Mouse (Mus musculus): ENCODE measurements around the gene Slc7a11. TPM values are rescaled to one million over a fixed set of nuclear protein-coding genes. Genes with fewer than 3 reads are reported as not detected.

Slc7a11 gene
- polyA plus RNA-seq, 1 experiment from 2014 or later, result 1.5 TPM

DNA sequence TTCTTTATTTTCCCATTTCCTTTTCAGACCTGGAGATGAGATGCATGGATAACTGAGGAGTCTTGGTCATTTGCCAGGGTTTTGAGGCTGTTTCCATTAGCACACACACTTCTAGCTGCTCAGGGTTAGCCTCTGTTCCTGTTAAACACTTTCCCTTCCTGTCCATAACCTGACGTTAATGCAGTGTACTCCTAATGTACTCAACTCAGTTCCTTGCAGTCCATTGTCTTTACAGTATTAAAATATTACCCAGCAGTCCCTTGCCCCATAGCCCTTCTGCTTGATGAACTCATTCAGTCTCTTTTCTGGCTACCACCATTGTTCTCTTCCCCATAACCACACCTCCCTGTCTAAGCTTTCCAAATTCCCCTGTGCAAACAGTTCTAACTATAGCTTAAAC is 96.3 kb downstream of the Slc7a11 start:
- Histone ChIP-seq H3K4me1 (no peaks in the 10 kb centered on the region), H3K4me2 (replicated peaks) (no peak overlapping the region), H3K36me3 (no peaks in the 10 kb centered on the region), H3K4me3 (no peak overlapping the region), H3K27ac (replicated peaks) (no peak overlapping the region), H3K9ac (replicated peaks) (no peak overlapping the region), H3K9me3 (no peaks in the 10 kb centered on the region), H3K27me3 (0 out of 2 replicates have a peak, but pooled peaks cover 3% of the 10 kb centered on the region)
- no peak for ATAC-seq (ENCODE audit: low FRiP score, low read depth)
- WGBS, result 83% methylated on average over 1 of the region's 1 CpGs

DNA sequence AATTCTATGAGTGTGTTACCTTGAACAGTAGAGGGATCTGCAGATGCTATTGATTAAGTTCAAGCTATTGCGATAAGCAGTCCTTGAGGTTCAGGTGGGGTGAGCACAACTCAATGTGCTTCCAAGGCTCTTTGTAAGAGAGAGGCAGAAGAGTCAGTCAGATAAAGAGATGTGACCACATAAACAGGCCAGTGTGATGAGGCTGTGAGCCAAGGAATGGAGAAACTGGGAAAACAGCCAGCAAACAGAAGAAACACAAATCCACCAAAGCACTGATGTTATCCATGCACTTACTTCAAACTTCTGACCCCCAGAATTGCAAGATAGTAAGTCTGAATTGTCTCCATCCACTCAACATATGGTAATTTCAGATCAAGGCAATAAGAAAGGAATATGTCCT is 99.0 kb downstream of the Slc7a11 start:
- Histone ChIP-seq H3K36me3 (no peaks in the 10 kb centered on the region), H3K4me3 (no peak overlapping the region), H3K27me3 (0 out of 2 replicates have a peak, but pooled peaks cover 3% of the 10 kb centered on the region), H3K27ac (replicated peaks) (no peak overlapping the region), H3K4me1 (no peaks in the 10 kb centered on the region), H3K9me3 (no peaks in the 10 kb centered on the region), H3K9ac (replicated peaks) (no peak overlapping the region), H3K4me2 (replicated peaks) (no peak overlapping the region)
- ATAC-seq (ENCODE audit: low FRiP score, low read depth), result no peak
- WGBS, result 94% methylated on average over 1 of the region's 1 CpGs

DNA sequence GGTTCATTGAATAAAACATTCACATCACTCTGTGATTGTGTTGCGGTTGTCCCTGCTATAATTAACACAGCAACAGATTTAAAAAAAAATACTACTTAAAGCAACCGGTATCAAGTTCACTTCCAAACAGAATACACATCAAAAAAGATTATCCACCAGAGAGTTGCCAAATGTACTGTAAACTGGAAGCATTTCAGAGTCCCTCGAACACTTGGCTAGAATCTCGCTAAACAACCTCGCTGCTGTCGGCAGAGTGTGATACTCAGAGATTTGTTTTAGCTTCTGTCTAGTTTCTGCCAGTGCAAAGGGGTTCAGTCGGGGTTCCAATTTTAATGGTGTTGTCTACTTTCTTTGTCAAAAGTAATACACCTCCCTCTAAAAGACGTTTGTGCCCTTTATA is 118.9 kb downstream of the Slc7a11 start:
- no peak for ATAC-seq (ENCODE audit: low FRiP score, low read depth)

DNA sequence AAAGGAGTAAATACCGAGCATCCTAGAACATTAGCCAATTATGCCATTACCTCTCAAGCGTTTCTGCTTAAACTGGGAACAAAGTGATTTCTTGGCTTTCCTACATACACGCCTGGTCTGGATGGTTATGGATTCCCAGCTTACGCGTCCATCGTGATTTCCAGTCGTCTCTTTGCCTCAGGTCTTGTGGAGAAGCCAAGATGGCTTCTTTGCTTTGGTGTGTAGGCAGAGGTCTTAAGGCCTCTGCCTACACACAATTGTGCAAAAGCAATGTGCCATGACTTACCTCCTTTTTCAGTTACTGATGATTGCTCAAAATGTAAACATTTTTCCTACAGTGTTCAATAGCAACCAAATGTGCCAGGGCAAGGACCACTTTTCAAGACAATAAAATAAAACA is 119.5 kb downstream of the Slc7a11 start:
- no peak overlapping the region for H3K9ac ChIP-seq (replicated peaks)
- no peak overlapping the region for H3K27ac ChIP-seq (replicated peaks)
- no peak for ATAC-seq (ENCODE audit: low FRiP score, low read depth)
- 94% methylated on average over 7 of the region's 7 CpGs for WGBS
- H3K36me3 ChIP-seq, result no peaks in the 10 kb centered on the region
- no peaks in the 10 kb centered on the region for H3K4me1 ChIP-seq
- no peak overlapping the region for H3K4me3 ChIP-seq
- H3K9me3 ChIP-seq, result no peaks in the 10 kb centered on the region
- H3K27me3 ChIP-seq, result no peaks in the 10 kb centered on the region
- no peak overlapping the region for H3K4me2 ChIP-seq (replicated peaks)

More for the DNA sequence above, 118.9 kb downstream of the Slc7a11 start:
- Histone ChIP-seq H3K9ac (replicated peaks) (no peak overlapping the region), H3K36me3 (no peaks in the 10 kb centered on the region), H3K27ac (replicated peaks) (no peak overlapping the region), H3K4me3 (no peak overlapping the region), H3K4me1 (no peaks in the 10 kb centered on the region), H3K9me3 (no peaks in the 10 kb centered on the region), H3K4me2 (replicated peaks) (no peak overlapping the region), H3K27me3 (no peaks in the 10 kb centered on the region)
- 80% methylated on average over 8 of the region's 8 CpGs for WGBS

DNA sequence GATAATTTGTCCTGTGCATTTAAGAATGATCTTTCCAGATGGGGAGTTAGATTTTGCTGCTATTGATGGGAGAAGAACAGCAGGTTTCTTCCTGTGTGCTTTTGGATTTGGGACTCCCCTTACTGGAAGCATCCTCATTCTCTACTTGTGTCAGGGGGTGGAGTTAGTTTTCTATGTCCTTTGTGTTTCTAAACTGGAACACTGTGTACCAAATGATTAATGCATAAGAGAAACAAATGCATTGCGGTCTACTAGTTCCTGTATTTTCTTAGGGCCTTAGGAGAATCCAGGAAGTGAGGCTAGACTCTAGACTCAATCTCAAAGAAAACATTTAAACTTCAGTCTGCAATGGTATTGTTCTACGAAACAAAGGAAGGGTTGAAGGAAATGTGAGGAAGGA is 122.6 kb downstream of the Slc7a11 start:
- H3K27ac ChIP-seq (replicated peaks), result no peak overlapping the region
- no peak overlapping the region for H3K4me3 ChIP-seq
- H3K36me3 ChIP-seq, result no peaks in the 10 kb centered on the region
- H3K4me2 ChIP-seq (replicated peaks), result no peak overlapping the region
- no peak for ATAC-seq (ENCODE audit: low FRiP score, low read depth)
- WGBS, result 90% methylated on average over 2 of the region's 2 CpGs
- H3K4me1 ChIP-seq, result no peaks in the 10 kb centered on the region
- no peak overlapping the region for H3K9ac ChIP-seq (replicated peaks)
- no peaks in the 10 kb centered on the region for H3K27me3 ChIP-seq
- H3K9me3 ChIP-seq, result no peaks in the 10 kb centered on the region

DNA sequence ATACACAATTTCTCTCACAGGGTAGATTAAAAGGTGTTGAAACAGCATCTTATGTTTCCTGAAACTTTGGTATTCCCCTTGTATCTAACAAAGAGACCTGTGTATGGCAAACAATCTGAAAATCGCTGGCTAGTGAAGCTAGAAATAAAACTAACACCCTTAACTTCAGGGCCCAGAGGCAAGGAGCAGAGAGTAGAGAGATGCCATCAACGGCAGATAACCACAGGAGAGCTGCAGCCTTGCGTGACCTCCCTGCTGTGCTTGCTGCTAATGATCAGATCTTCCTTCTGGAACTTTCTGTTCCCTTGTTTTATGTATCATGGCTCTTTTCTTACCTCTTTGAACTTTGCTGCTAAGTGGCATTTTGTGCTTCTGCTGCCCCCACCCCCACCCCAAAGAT is 125.3 kb downstream of the Slc7a11 start:
- WGBS, result 61% methylated on average over 3 of the region's 3 CpGs
- no peak overlapping the region for H3K9ac ChIP-seq (replicated peaks)

DNA sequence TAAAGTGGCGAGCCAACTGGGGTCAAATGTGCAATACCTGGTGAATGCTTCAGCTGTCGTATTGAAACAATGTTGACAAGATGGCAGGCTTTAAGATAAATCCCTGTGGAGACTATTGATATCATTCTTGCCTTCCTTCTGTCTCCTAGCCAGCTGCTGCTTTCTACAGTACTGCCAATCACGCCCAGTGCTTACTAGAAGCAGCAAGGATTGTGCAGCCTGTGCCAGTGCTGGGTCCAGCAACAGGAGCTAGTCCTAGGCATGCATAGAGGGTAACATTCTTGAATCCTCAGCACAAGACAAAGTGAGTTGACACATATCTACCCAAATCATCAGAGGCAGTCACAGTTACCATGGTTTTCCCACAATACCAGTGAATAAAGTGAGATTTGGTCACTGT is 129.6 kb downstream of the Slc7a11 start:
- no peak overlapping the region for H3K9ac ChIP-seq (replicated peaks)
- no peaks in the 10 kb centered on the region for H3K36me3 ChIP-seq
- ATAC-seq (ENCODE audit: low FRiP score, low read depth), result no peak
- H3K9me3 ChIP-seq, result no peaks in the 10 kb centered on the region
- 60% methylated on average over 3 of the region's 3 CpGs for WGBS
- no peaks in the 10 kb centered on the region for H3K27me3 ChIP-seq
- H3K4me3 ChIP-seq, result no peak overlapping the region
- H3K27ac ChIP-seq (replicated peaks), result no peak overlapping the region
- no peaks in the 10 kb centered on the region for H3K4me1 ChIP-seq
- H3K4me2 ChIP-seq (replicated peaks), result no peak overlapping the region

More for the DNA sequence above, 125.3 kb downstream of the Slc7a11 start:
- no peak for ATAC-seq (ENCODE audit: low FRiP score, low read depth)
- Histone ChIP-seq H3K27ac (replicated peaks) (no peak overlapping the region), H3K9me3 (no peaks in the 10 kb centered on the region), H3K4me2 (replicated peaks) (no peak overlapping the region), H3K4me1 (no peaks in the 10 kb centered on the region), H3K36me3 (no peaks in the 10 kb centered on the region), H3K27me3 (no peaks in the 10 kb centered on the region), H3K4me3 (no peak overlapping the region)

DNA sequence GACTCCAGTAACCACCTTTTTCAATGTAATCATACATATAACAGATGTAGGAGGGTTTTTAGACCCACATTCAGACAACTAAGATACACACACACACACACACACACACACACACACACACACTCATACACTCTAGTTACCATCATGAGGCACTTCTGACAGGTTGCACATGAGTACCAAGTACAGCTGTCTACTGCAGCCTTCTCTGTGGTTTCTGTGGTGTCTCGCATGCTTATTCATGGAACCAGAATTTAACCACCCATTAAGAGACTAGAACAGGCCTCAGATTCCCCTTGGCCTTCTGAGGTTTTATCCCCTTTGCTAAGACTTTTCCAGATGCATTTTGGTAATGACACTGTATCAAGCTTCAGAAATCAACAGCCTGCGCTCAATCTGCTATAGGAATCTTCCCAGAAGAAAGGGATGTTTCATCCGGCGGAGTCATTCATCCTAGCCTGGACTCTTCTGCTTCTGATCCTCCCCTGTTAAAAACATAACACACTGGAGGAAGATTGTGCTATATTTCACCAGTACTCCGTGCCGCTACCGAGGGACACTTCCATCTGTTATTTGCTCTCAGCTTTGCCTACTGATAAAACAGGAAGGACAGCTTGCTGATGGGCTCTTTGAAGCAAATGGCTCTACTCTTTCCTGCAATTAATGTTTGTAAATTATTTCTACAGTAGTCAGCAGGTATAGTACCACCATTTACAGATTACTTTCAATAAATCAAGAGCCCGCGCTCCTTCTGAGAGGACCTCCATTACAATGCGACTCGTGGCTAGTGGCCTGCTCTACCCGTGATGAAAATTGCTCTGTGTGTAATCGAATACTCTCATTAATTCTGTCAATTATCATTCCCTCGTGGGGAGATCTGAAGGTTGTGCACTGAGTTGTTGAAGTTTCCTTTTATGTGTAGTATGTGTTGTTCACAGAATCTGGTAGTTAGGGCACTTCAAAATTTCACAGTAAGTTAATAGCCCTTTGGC is 135.8 kb downstream of the Slc7a11 start:
- WGBS, result 80% methylated on average over 14 of the region's 14 CpGs
- Histone ChIP-seq H3K4me3 (no peak overlapping the region), H3K4me1 (no peaks in the 10 kb centered on the region), H3K27ac (replicated peaks) (no peak overlapping the region), H3K9me3 (no peaks in the 10 kb centered on the region), H3K27me3 (peaks cover 5% of the 10 kb centered on the region; the same call in 1 of the 2 replicates), H3K36me3 (no peaks in the 10 kb centered on the region), H3K9ac (replicated peaks) (no peak overlapping the region), H3K4me2 (replicated peaks) (no peak overlapping the region)
- peak; percentile 23; the same call in 1 of the 2 replicates for ATAC-seq (ENCODE audit: low FRiP score, low read depth)

DNA sequence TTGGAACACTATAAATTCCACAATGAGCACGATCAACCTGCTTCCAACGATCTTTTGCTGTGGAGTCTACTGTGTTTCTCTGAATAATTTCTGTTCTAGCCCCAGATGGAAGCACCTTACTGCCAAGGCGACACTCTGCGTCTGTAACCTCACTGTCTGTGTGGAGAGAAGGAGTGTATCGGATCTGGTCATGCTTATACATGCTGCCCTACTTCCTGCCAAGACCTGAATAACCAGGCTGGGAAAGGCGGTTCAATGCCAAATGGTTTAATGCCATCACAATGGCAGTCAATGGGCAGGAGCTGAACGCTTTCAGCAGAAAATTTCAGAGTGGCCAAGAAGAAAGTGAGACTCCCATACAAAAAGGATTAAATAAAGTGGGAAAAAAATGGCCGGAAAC is 137.1 kb downstream of the Slc7a11 start:
- no peaks in the 10 kb centered on the region for H3K4me1 ChIP-seq
- H3K9me3 ChIP-seq, result no peaks in the 10 kb centered on the region
- H3K27me3 ChIP-seq, result peaks cover 7% of the 10 kb centered on the region; the same call in 1 of the 2 replicates
- no peaks in the 10 kb centered on the region for H3K36me3 ChIP-seq
- no peak overlapping the region for H3K9ac ChIP-seq (replicated peaks)
- no peak overlapping the region for H3K27ac ChIP-seq (replicated peaks)
- H3K4me3 ChIP-seq, result no peak overlapping the region
- ATAC-seq (ENCODE audit: low FRiP score, low read depth), result no peak
- H3K4me2 ChIP-seq (replicated peaks), result no peak overlapping the region
- WGBS, result 79% methylated on average over 8 of the region's 8 CpGs

DNA sequence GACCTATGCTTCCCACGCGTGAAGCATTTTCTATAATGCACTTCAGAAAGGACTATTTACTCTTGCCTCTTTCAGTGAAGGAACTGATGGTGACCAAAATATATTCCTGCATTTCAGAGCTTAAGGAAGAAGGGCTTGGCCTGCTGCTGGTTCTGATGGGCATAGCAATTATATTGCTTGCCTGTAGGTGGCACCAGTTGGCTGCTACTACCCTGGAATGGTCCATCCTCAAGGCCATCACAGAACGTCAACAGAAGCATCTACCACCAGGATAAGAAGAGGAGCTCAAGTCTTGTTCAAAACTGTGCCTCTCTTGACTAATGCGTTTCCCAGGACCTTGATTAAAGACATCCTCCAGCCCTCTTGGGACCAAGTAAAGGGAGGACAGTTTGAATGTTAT is 139.3 kb downstream of the Slc7a11 start:
- Histone ChIP-seq H3K27me3 (peaks cover 7% of the 10 kb centered on the region; the same call in 1 of the 2 replicates), H3K4me2 (replicated peaks) (no peak overlapping the region), H3K4me1 (peaks cover 3% of the 10 kb centered on the region; the same call in 1 of the 2 replicates), H3K9ac (replicated peaks) (no peak overlapping the region), H3K4me3 (no peak overlapping the region), H3K9me3 (no peaks in the 10 kb centered on the region), H3K36me3 (no peaks in the 10 kb centered on the region), H3K27ac (replicated peaks) (no peak overlapping the region)
- WGBS, result 52% methylated on average over 4 of the region's 4 CpGs
- ATAC-seq (ENCODE audit: low FRiP score, low read depth), result no peak

DNA sequence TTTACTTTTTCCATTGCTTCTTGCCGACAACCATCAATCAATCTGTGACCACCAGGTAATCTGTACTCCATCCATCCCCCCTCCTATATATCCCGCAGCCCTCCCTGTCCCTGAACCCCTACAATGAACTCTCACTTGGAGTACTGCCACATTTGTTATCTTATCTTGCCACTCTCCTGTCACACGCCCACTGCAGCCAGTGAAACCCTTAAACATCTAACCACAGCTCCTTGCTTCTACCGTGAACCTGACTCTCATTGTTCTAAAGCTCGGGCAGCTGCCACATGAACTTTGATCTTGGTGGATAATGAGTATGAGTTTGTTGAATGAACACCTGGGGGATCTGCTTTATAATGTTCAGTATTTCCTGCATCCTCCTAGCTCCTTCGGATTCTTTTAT is 140.8 kb downstream of the Slc7a11 start:
- H3K4me3 ChIP-seq, result no peak overlapping the region
- 68% methylated on average over 6 of the region's 6 CpGs for WGBS
- H3K9me3 ChIP-seq, result no peaks in the 10 kb centered on the region
- peaks cover 6% of the 10 kb centered on the region; the same call in 1 of the 2 replicates for H3K4me1 ChIP-seq
- H3K27me3 ChIP-seq, result peaks cover 7% of the 10 kb centered on the region; the same call in 1 of the 2 replicates
- H3K4me2 ChIP-seq (replicated peaks), result no peak overlapping the region
- ATAC-seq (ENCODE audit: low FRiP score, low read depth), result no peak
- no peak overlapping the region for H3K9ac ChIP-seq (replicated peaks)
- H3K27ac ChIP-seq (replicated peaks), result no peak overlapping the region
- no peaks in the 10 kb centered on the region for H3K36me3 ChIP-seq

DNA sequence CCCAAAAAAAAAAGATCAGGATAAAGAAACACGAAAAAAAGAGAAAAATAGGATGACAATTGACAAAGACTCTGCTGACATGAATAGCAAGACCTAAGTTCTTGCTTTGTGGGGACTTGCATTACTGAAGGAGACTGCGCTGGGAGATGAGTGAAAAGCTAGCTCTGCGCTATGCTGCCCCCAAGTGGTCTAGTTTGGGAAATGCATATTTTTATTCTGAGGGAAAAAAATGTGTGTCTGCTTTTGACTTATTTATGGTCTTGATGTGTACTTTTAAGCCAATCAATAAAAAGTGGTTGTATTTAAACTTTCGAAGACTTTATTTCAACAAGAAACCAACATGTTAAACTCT is 142.5 kb downstream of the Slc7a11 start:
- ATAC-seq (ENCODE audit: low FRiP score, low read depth), result no peak
- Histone ChIP-seq H3K36me3 (no peaks in the 10 kb centered on the region), H3K27ac (replicated peaks) (no peak overlapping the region), H3K27me3 (peaks cover 7% of the 10 kb centered on the region; the same call in 1 of the 2 replicates), H3K4me2 (replicated peaks) (no peak overlapping the region), H3K9ac (replicated peaks) (no peak overlapping the region), H3K9me3 (no peaks in the 10 kb centered on the region), H3K4me1 (peaks cover 6% of the 10 kb centered on the region; the same call in 1 of the 2 replicates), H3K4me3 (no peak overlapping the region)
- WGBS, result 5% methylated on average over 4 of the region's 4 CpGs

Data from midbrain, embryonic 12.5 days (tissue).